Mouse (Mus musculus) forebrain, embryonic 11.5 days (tissue): Measurements from ENCODE around the gene Mblac2. TPM values are rescaled to one million over a fixed set of nuclear protein-coding genes. Genes with fewer than 3 reads are reported as not detected.
A peak's percentile ranks its signal among the peaks of the same experiment; 100 is the strongest.

Source experiments
- ATAC-seq: fragments of 200-750 bp; cut with Nextera tagmentation; replicated peaks from 2 replicates; pipeline ENCODE4 v1.8.0; 2017; ENCODE audit warnings: moderate TSS enrichment; ENCODE audit not compliant: low FRiP score
- DNase-seq: peaks from one replicate; pipeline ENCODE4 v3.0.0-alpha.2; 2017; ENCODE audit warnings: low spot score
- H3K27ac ChIP-seq: fragments of 300-500 bp; sonication (generic); 2 replicates; pipeline ENCODE4 v1.5.1; 2014; ENCODE audit warnings: low read depth, low read length
- H3K27me3 ChIP-seq: fragments of 300-500 bp; sonication (generic); 2 replicates; pipeline ENCODE4 v1.6.1; 2014; ENCODE audit warnings: mild to moderate bottlenecking, low read length, mixed read lengths; ENCODE audit not compliant: control insufficient read depth, insufficient read depth
- H3K36me3 ChIP-seq: fragments of 300-500 bp; sonication (generic); 2 replicates; pipeline ENCODE4 v1.6.1; 2014; ENCODE audit warnings: mild to moderate bottlenecking, low read length, moderate library complexity, mixed read lengths; ENCODE audit not compliant: control insufficient read depth, insufficient read depth
- H3K4me1 ChIP-seq: fragments of 300-500 bp; sonication (generic); replicated peaks from 2 replicates; pipeline ENCODE4 v1.6.1; 2014; ENCODE audit warnings: low read length, mixed read lengths; ENCODE audit not compliant: control insufficient read depth, insufficient read depth
- H3K4me2 ChIP-seq: fragments of 300-500 bp; sonication (generic); 2 replicates; pipeline ENCODE4 v1.6.1; 2014; ENCODE audit warnings: low read depth, mild to moderate bottlenecking, low read length, moderate library complexity, mixed read lengths; ENCODE audit not compliant: severe bottlenecking
- H3K4me3 ChIP-seq: fragments of 300-500 bp; sonication (generic); 2 replicates; pipeline ENCODE4 v1.5.1; 2014; ENCODE audit warnings: low read depth, low read length
- H3K9ac ChIP-seq: fragments of 300-500 bp; sonication (generic); 2 replicates; pipeline ENCODE4 v1.6.1; 2014; ENCODE audit warnings: low read length
- H3K9me3 ChIP-seq: fragments of 300-500 bp; sonication (generic); 2 replicates; pipeline ENCODE4 v1.6.1; 2016; ENCODE audit warnings: low read length, mixed read lengths; ENCODE audit not compliant: control insufficient read depth
- WGBS: fragments of 180-500 bp; shearing (Covaris S2); extraction: QIAGEN DNeasy Blood & Tissue Kit; methylation state at CpG from one replicate; pipeline ENCODE4 v1.1.7; 2014; 5-methylcytosine and 5-hydroxymethylcytosine counted together
- polyA plus RNA-seq: library from polyadenylated mRNA; unstranded; fragments of >200 nt; fragmentation: Nextera tagmentation; extraction: Ambion mirVana; gene quantifications from 2 replicates; pipeline ENCODE4 v1.2.1, GENCODE M21; 2014

The Mblac2 gene
- polyA plus RNA-seq, 1 experiment from 2014 or later: 5.9 TPM

- DNase-seq (no peak), ATAC-seq (no peak)
- Histone ChIP-seq H3K9me3 (no peaks in the 10 kb centered on the region), H3K4me2 (no peak overlapping the region), H3K9ac (no peak overlapping the region), H3K4me1 (no peaks in the 10 kb centered on the region), H3K27ac (no peak overlapping the region), H3K36me3 (no peaks in the 10 kb centered on the region), H3K27me3 (no peaks in the 10 kb centered on the region), H3K4me3 (no peak overlapping the region)
- WGBS: 93% methylated on average over 3 of the region's 3 CpGs
These were observed 21.6 kb upstream of the Mblac2 start for GRCm38 (mm10) chr13:81689587-81689986.

GRCm38 (mm10) chr13:81690477-81690876 is 20.7 kb upstream of the Mblac2 start:
- H3K4me1 ChIP-seq: no peaks in the 10 kb centered on the region
- no peaks in the 10 kb centered on the region for H3K9me3 ChIP-seq
- H3K27me3 ChIP-seq: no peaks in the 10 kb centered on the region
- H3K9ac ChIP-seq: no peak overlapping the region
- no peaks in the 10 kb centered on the region for H3K36me3 ChIP-seq
- H3K4me3 ChIP-seq: no peak overlapping the region
- DNase-seq: no peak
- 87% methylated on average over 10 of the region's 10 CpGs for WGBS
- ATAC-seq: no peak
- H3K4me2 ChIP-seq: no peak overlapping the region
- H3K27ac ChIP-seq: no peak overlapping the region

- Histone ChIP-seq H3K9me3 (no peaks in the 10 kb centered on the region), H3K4me1 (no peaks in the 10 kb centered on the region), H3K36me3 (no peaks in the 10 kb centered on the region), H3K27me3 (no peaks in the 10 kb centered on the region), H3K9ac (no peak overlapping the region), H3K4me3 (no peak overlapping the region), H3K4me2 (no peak overlapping the region), H3K27ac (no peak overlapping the region)
- ATAC-seq (no peak; the same call in 1 of the 2 replicates), DNase-seq (no peak)
- WGBS: 63% methylated on average over 9 of the region's 9 CpGs
These were observed 19.5 kb upstream of the Mblac2 start for GRCm38 (mm10) chr13:81691606-81692005.

- DNase-seq: no peak
- H3K36me3 ChIP-seq: no peaks in the 10 kb centered on the region
- no peaks in the 10 kb centered on the region for H3K4me1 ChIP-seq
- no peaks in the 10 kb centered on the region for H3K9me3 ChIP-seq
- H3K9ac ChIP-seq: no peak overlapping the region
- no peak overlapping the region for H3K27ac ChIP-seq
- ATAC-seq: no peak
- H3K4me3 ChIP-seq: no peak overlapping the region
- H3K27me3 ChIP-seq: no peaks in the 10 kb centered on the region
- H3K4me2 ChIP-seq: no peak overlapping the region
- WGBS: 96% methylated on average over 12 of the region's 12 CpGs
These were observed 16.7 kb upstream of the Mblac2 start for GRCm38 (mm10) chr13:81694446-81694845.

- Histone ChIP-seq H3K4me1 (no peaks in the 10 kb centered on the region), H3K4me3 (no peak overlapping the region), H3K4me2 (no peak overlapping the region), H3K27me3 (no peaks in the 10 kb centered on the region), H3K9me3 (no peaks in the 10 kb centered on the region), H3K27ac (no peak overlapping the region), H3K36me3 (no peaks in the 10 kb centered on the region), H3K9ac (no peak overlapping the region)
- WGBS: 65% methylated on average over 7 of the region's 7 CpGs
- DNase-seq (no peak), ATAC-seq (no peak)
These were observed 8.0 kb upstream of the Mblac2 start for GRCm38 (mm10) chr13:81703148-81703547.

- H3K4me2 ChIP-seq: no peak overlapping the region
- no peak overlapping the region for H3K9ac ChIP-seq
- no peak for ATAC-seq
- H3K9me3 ChIP-seq: no peaks in the 10 kb centered on the region
- no peaks in the 10 kb centered on the region for H3K27me3 ChIP-seq
- WGBS: 86% methylated on average over 9 of the region's 9 CpGs
- DNase-seq: no peak
- H3K27ac ChIP-seq: no peak overlapping the region
- no peaks in the 10 kb centered on the region for H3K4me1 ChIP-seq
- H3K36me3 ChIP-seq: no peaks in the 10 kb centered on the region
- H3K4me3 ChIP-seq: no peak overlapping the region
These were observed 7.5 kb upstream of the Mblac2 start for GRCm38 (mm10) chr13:81703621-81704020.

GRCm38 (mm10) chr13:81706311-81706710 is 4.8 kb upstream of the Mblac2 start:
- DNase-seq: no peak
- WGBS: 97% methylated on average over 5 of the region's 5 CpGs
- Histone ChIP-seq H3K4me2 (no peak overlapping the region), H3K4me1 (no peaks in the 10 kb centered on the region; the same call in 1 of the 2 replicates), H3K4me3 (no peak overlapping the region), H3K27me3 (no peaks in the 10 kb centered on the region), H3K27ac (no peak overlapping the region), H3K9ac (no peak overlapping the region), H3K36me3 (no peaks in the 10 kb centered on the region), H3K9me3 (no peaks in the 10 kb centered on the region)
- no peak for ATAC-seq

GRCm38 (mm10) chr13:81709805-81710204 is 1.3 kb upstream of the Mblac2 start:
- peak overlapping the region; percentile 75 for H3K4me3 ChIP-seq
- peak overlapping the region; percentile 93; the same call in 1 of the 2 replicates for H3K4me2 ChIP-seq
- no peaks in the 10 kb centered on the region for H3K9me3 ChIP-seq
- ATAC-seq: no peak
- WGBS: 28% methylated on average over 4 of the region's 4 CpGs
- H3K9ac ChIP-seq: peak overlapping the region; percentile 60
- no peaks in the 10 kb centered on the region for H3K27me3 ChIP-seq
- DNase-seq: no peak
- H3K36me3 ChIP-seq: no peaks in the 10 kb centered on the region
- H3K27ac ChIP-seq: no peak overlapping the region
- H3K4me1 ChIP-seq: peaks cover 4% of the 10 kb centered on the region; the same call in 1 of the 2 replicates

GRCm38 (mm10) chr13:81710266-81710665 is 875 bp upstream of the Mblac2 start:
- Histone ChIP-seq H3K4me3 (peak overlapping the region; percentile 75), H3K36me3 (no peaks in the 10 kb centered on the region), H3K27me3 (no peaks in the 10 kb centered on the region), H3K27ac (no peak overlapping the region), H3K9me3 (no peaks in the 10 kb centered on the region), H3K4me2 (peak overlapping the region; percentile 93), H3K4me1 (peaks cover 4% of the 10 kb centered on the region; the same call in 1 of the 2 replicates), H3K9ac (peak overlapping the region; percentile 60)
- no peak for ATAC-seq
- WGBS: 1% methylated on average over 7 of the region's 7 CpGs
- no peak for DNase-seq
